Mouse (Mus musculus): Measurements from ENCODE around the gene Ppp4c. TPM values are rescaled to one million over a fixed set of nuclear protein-coding genes. Genes with fewer than 3 reads are reported as not detected.

Ppp4c gene
- polyA plus RNA-seq, 2 experiments = 238 to 268 TPM

- ATAC-seq (ENCODE audit: low FRiP score, low read depth) (no peak), DNase-seq (ENCODE audit: low spot score) (no peak)
- TF ChIP-seq POLR2A (IDR thresholded peaks at IDR 0.05; ENCODE audit: borderline replicate concordance, extremely low read depth, insufficient read depth, insufficient read length) = no peak
- H3K27ac ChIP-seq (replicated peaks; ENCODE audit: low read depth, low read length) = peak overlapping the region; percentile 77; the same call in 1 of the 2 replicates
- no peaks in the 10 kb centered on the region for H3K9me3 ChIP-seq (ENCODE audit: control insufficient read depth, low read length)
- peaks cover 18% of the 10 kb centered on the region for H3K4me1 ChIP-seq (ENCODE audit: control insufficient read depth, insufficient read depth, low read length)
- 67% methylated on average over 4 of the region's 4 CpGs for WGBS
- H3K9ac ChIP-seq (ENCODE audit: low read depth, low read length, severe bottlenecking) = no peak overlapping the region
- peak overlapping the region; percentile 77; the same call in 1 of the 2 replicates for H3K4me3 ChIP-seq (replicated peaks; ENCODE audit: low read length)
- peak overlapping the region; percentile 93; the same call in 1 of the 2 replicates for H3K4me2 ChIP-seq (replicated peaks; ENCODE audit: low read depth, low read length, severe bottlenecking)
- H3K27me3 ChIP-seq (ENCODE audit: control insufficient read depth, insufficient read depth, low read length) = no peaks in the 10 kb centered on the region
- peaks cover 36% of the 10 kb centered on the region for H3K36me3 ChIP-seq (ENCODE audit: control insufficient read depth, insufficient read depth, low read length)
Observed at GRCm38 (mm10) chr7:126760956-126761355, 31.3 kb downstream of the Ppp4c start.

- H3K4me1 ChIP-seq (ENCODE audit: control insufficient read depth, insufficient read depth, low read length) = peaks cover 18% of the 10 kb centered on the region
- no peaks in the 10 kb centered on the region for H3K27me3 ChIP-seq (ENCODE audit: control insufficient read depth, insufficient read depth, low read length)
- H3K9ac ChIP-seq (ENCODE audit: low read depth, low read length, severe bottlenecking) = peak overlapping the region; percentile 85
- no peaks in the 10 kb centered on the region for H3K9me3 ChIP-seq (ENCODE audit: control insufficient read depth, low read length)
- ATAC-seq (ENCODE audit: low FRiP score, low read depth) = no peak
- peak overlapping the region; percentile 77 for H3K27ac ChIP-seq (replicated peaks; ENCODE audit: low read depth, low read length)
- WGBS = 27% methylated on average over 3 of the region's 3 CpGs
- TF ChIP-seq POLR2A (IDR thresholded peaks at IDR 0.05; ENCODE audit: borderline replicate concordance, extremely low read depth, insufficient read depth, insufficient read length) = no peak
- H3K4me2 ChIP-seq (replicated peaks; ENCODE audit: low read depth, low read length, severe bottlenecking) = peak overlapping the region; percentile 93
- peak; percentile 56 for DNase-seq (ENCODE audit: low spot score)
- peak overlapping the region; percentile 77 for H3K4me3 ChIP-seq (replicated peaks; ENCODE audit: low read length)
- peaks cover 30% of the 10 kb centered on the region for H3K36me3 ChIP-seq (ENCODE audit: control insufficient read depth, insufficient read depth, low read length)
Observed at GRCm38 (mm10) chr7:126760391-126760802, 31.9 kb downstream of the Ppp4c start.

- Histone ChIP-seq H3K4me3 (replicated peaks; ENCODE audit: low read length) (peak overlapping the region; percentile 77), H3K27ac (replicated peaks; ENCODE audit: low read depth, low read length) (peak overlapping the region; percentile 77), H3K4me2 (replicated peaks; ENCODE audit: low read depth, low read length, severe bottlenecking) (peak overlapping the region; percentile 93), H3K36me3 (ENCODE audit: control insufficient read depth, insufficient read depth, low read length) (peaks cover 25% of the 10 kb centered on the region), H3K4me1 (ENCODE audit: control insufficient read depth, insufficient read depth, low read length) (peaks cover 18% of the 10 kb centered on the region), H3K9ac (ENCODE audit: low read depth, low read length, severe bottlenecking) (peak overlapping the region; percentile 85), H3K9me3 (ENCODE audit: control insufficient read depth, low read length) (no peaks in the 10 kb centered on the region), H3K27me3 (ENCODE audit: control insufficient read depth, insufficient read depth, low read length) (no peaks in the 10 kb centered on the region)
- ATAC-seq (ENCODE audit: low FRiP score, low read depth) = peak; percentile 20; the same call in 1 of the 2 replicates
- TF ChIP-seq POLR2A (IDR thresholded peaks at IDR 0.05; ENCODE audit: borderline replicate concordance, extremely low read depth, insufficient read depth, insufficient read length) = 0 out of 2 replicates have a peak, but pooled peaks have one; percentile 19
- WGBS = 2% methylated on average over 21 of the region's 24 CpGs
- no peak for DNase-seq (ENCODE audit: low spot score)
Observed at GRCm38 (mm10) chr7:126759672-126760390, 32.5 kb downstream of the Ppp4c start.

- ATAC-seq (ENCODE audit: low FRiP score, low read depth) (peak; percentile 79), DNase-seq (ENCODE audit: low spot score) (peak; percentile 90)
- H3K36me3 ChIP-seq (ENCODE audit: control insufficient read depth, insufficient read depth, low read length) = peaks cover 18% of the 10 kb centered on the region
- TF ChIP-seq POLR2A (IDR thresholded peaks at IDR 0.05; ENCODE audit: borderline replicate concordance, extremely low read depth, insufficient read depth, insufficient read length) = no peak
- H3K4me2 ChIP-seq (replicated peaks; ENCODE audit: low read depth, low read length, severe bottlenecking) = peak within 1 kb of the TSS; percentile 93
- no peaks in the 10 kb centered on the region for H3K27me3 ChIP-seq (ENCODE audit: control insufficient read depth, insufficient read depth, low read length)
- H3K9me3 ChIP-seq (ENCODE audit: control insufficient read depth, low read length) = no peaks in the 10 kb centered on the region
- H3K4me1 ChIP-seq (ENCODE audit: control insufficient read depth, insufficient read depth, low read length) = peaks cover 18% of the 10 kb centered on the region
- H3K9ac ChIP-seq (ENCODE audit: low read depth, low read length, severe bottlenecking) = peak within 1 kb of the TSS; percentile 85
- 0% methylated on average over 3 of the region's 38 CpGs for WGBS
- peak within 1 kb of the TSS; percentile 77 for H3K27ac ChIP-seq (replicated peaks; ENCODE audit: low read depth, low read length)
- H3K4me3 ChIP-seq (replicated peaks; ENCODE audit: low read length) = peak within 1 kb of the TSS; percentile 77
Observed at GRCm38 (mm10) chr7:126759050-126759671, 33.1 kb downstream of the Ppp4c start, which contains the start of gene Mapk3. TSS of gene Mapk3 (plus strand) at chr7:126759601.

GRCm38 (mm10) chr7:126758539-126758938 lies 33.8 kb downstream of the Ppp4c start:
- Histone ChIP-seq H3K4me3 (replicated peaks; ENCODE audit: low read length) (no peak overlapping the region), H3K4me2 (replicated peaks; ENCODE audit: low read depth, low read length, severe bottlenecking) (no peak overlapping the region), H3K4me1 (ENCODE audit: control insufficient read depth, insufficient read depth, low read length) (peaks cover 18% of the 10 kb centered on the region), H3K27me3 (ENCODE audit: control insufficient read depth, insufficient read depth, low read length) (no peaks in the 10 kb centered on the region), H3K36me3 (ENCODE audit: control insufficient read depth, insufficient read depth, low read length) (peaks cover 12% of the 10 kb centered on the region), H3K9ac (ENCODE audit: low read depth, low read length, severe bottlenecking) (no peak overlapping the region), H3K27ac (replicated peaks; ENCODE audit: low read depth, low read length) (no peak overlapping the region), H3K9me3 (ENCODE audit: control insufficient read depth, low read length) (no peaks in the 10 kb centered on the region)
- no peak for ATAC-seq (ENCODE audit: low FRiP score, low read depth)
- TF ChIP-seq POLR2A (IDR thresholded peaks at IDR 0.05; ENCODE audit: borderline replicate concordance, extremely low read depth, insufficient read depth, insufficient read length) = no peak
- no peak for DNase-seq (ENCODE audit: low spot score)
- 51% methylated on average over 7 of the region's 7 CpGs for WGBS

All from limb, embryonic 14.5 days (tissue).